Mouse (Mus musculus) ES-E14 (cell line): ENCODE data around the gene Mrps12. TPM values are rescaled to one million over a fixed set of nuclear protein-coding genes. Genes with fewer than 3 reads are reported as not detected.

Experiments
- DNase-seq: peaks from one replicate; pipeline ENCODE4 v3.0.0-alpha.2; 2013; ENCODE audit warnings: low read depth, low spot score
- H3K27ac ChIP-seq: 2 replicates; pipeline ENCODE4 v1.5.1; 2012; ENCODE audit warnings: low read depth, mild to moderate bottlenecking, low read length, moderate library complexity, mixed read lengths; ENCODE audit not compliant: poor library complexity, insufficient read depth, severe bottlenecking
- H3K36me3 ChIP-seq: 2 replicates; pipeline ENCODE4 v1.6.1; 2012; ENCODE audit warnings: mild to moderate bottlenecking, low read length, moderate library complexity, mixed read lengths; ENCODE audit not compliant: control insufficient read depth, poor library complexity, insufficient read depth, severe bottlenecking
- H3K4me1 ChIP-seq, 2 experiments: fragments of 150-350 bp in 1 of 2; sonication (generic) in 1 of 2; 2 replicates each; pipeline ENCODE4 v1.6.1; 2012; ENCODE audit warnings: low read length in 2 of 2, mild to moderate bottlenecking in 1 of 2, mixed read lengths in 1 of 2; ENCODE audit not compliant: control insufficient read depth in 2 of 2, insufficient read depth in 2 of 2, poor library complexity in 1 of 2
- H3K4me3 ChIP-seq, 2 experiments: fragments of 150-350 bp in 1 of 2; sonication (generic) in 1 of 2; 2 replicates each; pipeline ENCODE4 v1.5.1; 2012; ENCODE audit warnings: low read length in 2 of 2, low read depth in 1 of 2, mild to moderate bottlenecking in 1 of 2, mixed read lengths in 1 of 2; ENCODE audit not compliant: insufficient read depth in 1 of 2, poor library complexity in 1 of 2, severe bottlenecking in 1 of 2
- H3K9ac ChIP-seq: 2 replicates; pipeline ENCODE4 v1.6.1; 2012; ENCODE audit warnings: low read depth, mild to moderate bottlenecking, low read length, mixed read lengths; ENCODE audit not compliant: poor library complexity, insufficient read depth, severe bottlenecking
- H3K9me3 ChIP-seq: fragments of 150-350 bp; sonication (generic); 2 replicates; pipeline ENCODE4 v1.6.1; 2012; ENCODE audit warnings: low read depth, mild to moderate bottlenecking, low read length; ENCODE audit not compliant: control insufficient read depth, insufficient read depth
- CHD2 ChIP-seq: IDR thresholded peaks from 2 replicates; pipeline ENCODE4 v1.6.1; 2014; ENCODE audit warnings: mild to moderate bottlenecking, low read depth, low read length, inconsistent platforms
- HCFC1 ChIP-seq: IDR thresholded peaks from 2 replicates; pipeline ENCODE4 v1.6.1; 2012; ENCODE audit warnings: low read length, inconsistent platforms, borderline replicate concordance; ENCODE audit not compliant: insufficient read depth
- MAFK ChIP-seq: IDR thresholded peaks from 2 replicates; pipeline ENCODE4 v1.6.1; 2014; ENCODE audit warnings: mild to moderate bottlenecking, low read depth, low read length, inconsistent platforms; ENCODE audit not compliant: insufficient read depth
- ZC3H11A ChIP-seq: IDR thresholded peaks from 2 replicates; pipeline ENCODE4 v1.6.1; 2012; ENCODE audit warnings: low read depth, mild to moderate bottlenecking, inconsistent platforms, low read length, borderline replicate concordance
- ZNF384 ChIP-seq: IDR thresholded peaks from 2 replicates; pipeline ENCODE4 v1.6.1; 2012; ENCODE audit warnings: low read depth, low read length, inconsistent platforms
- in situ Hi-C, 2 experiments: fragments of 600-800 bp; cut with MboI; formaldehyde crosslinking; loops; one replicate each; pipeline ENCODE4 v1.15.1; 2025; ENCODE audit warnings: low sequenced_read_pairs in 2 of 2, inconsistent platforms in 1 of 2; ENCODE audit not compliant: unreplicated experiment in 2 of 2
- total RNA-seq: library from RNA; depleted of rRNA; stranded (reverse); fragments of 300-350 nt; gene quantifications from 2 replicates; pipeline ENCODE4 v1.2.3, GENCODE M21; 2012

The Mrps12 gene
- total RNA-seq, 1 experiment, result 102 TPM

DNA sequence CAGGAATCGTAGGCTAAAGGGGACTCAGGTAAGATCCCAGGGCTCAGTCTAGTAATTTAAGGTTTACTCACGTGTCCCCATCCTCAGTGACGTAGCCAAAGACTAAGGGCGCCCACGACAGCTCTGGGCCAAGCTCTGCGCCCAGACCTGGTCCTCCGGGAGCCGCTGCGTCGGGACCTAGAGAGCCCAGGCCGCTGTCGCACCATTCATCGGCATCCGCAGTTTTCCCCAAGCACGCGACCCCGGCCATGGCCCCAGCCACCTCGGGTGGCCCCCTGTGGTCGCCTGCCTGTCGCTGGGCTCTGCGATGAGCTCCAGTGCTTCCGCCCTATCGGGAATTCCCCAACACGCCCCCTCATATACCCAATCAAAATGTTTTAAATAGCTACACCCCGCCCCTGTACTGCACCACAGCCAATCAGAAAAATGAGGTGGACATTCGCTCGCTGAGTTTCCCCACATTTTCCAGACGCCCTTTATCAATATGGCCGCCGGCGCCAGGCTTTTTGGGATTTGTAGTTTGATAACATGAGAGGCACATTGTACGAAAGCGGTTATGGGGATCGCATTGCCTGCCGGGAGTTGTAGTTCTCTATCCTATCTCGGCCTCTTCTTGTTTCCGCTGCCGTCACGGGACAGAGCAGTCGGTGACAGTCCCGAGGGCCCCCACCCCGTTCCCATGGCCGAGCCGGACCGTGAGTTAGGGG, 24.7 kb upstream of the Mrps12 start, which contains the start of gene Sirt2:
Gene Sirt2 (plus strand): TSS at position 563 of the 707 bp plus-strand sequence.
- Histone ChIP-seq H3K4me3 (peak within 1 kb of the TSS; percentile 82 to 90), H3K27ac (no peak within 1 kb of the TSS), H3K4me1 (peaks cover 0 to 4% of the 10 kb centered on the region in 2 experiments; a peak in 1 of 4 replicates), H3K9me3 (no peaks in the 10 kb centered on the region), H3K9ac (peak within 1 kb of the TSS; percentile 76), H3K36me3 (peaks cover 4% of the 10 kb centered on the region; the same call in 1 of the 2 replicates)
- TF ChIP-seq CHD2 (peak; percentile 86), MAFK (no peak), ZNF384 (no peak), ZC3H11A (no peak), HCFC1 (peak; percentile 100)
- peak; percentile 100 for DNase-seq
- in situ Hi-C loops, result no loop called here

DNA sequence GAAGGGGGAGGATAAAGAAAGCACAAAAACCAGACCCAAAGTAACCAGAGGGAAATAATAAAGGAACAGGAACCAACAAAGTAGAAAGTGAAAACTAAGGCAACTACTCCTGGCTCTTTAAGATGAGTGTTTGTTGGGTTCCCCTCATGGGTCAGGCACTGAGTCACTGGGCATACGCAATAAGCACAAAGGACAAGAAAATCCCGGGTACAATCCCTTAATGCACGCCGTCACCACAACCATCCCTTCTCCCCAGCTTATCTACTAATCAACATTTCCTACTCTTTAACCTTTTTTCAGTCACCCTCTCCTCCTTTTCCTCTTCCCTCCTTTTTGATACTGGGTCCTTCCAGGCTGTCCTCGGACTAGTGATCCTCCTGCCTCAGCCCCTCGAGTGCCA, 23.6 kb upstream of the Mrps12 start:
- no peaks in the 10 kb centered on the region for H3K9me3 ChIP-seq
- no peak for DNase-seq
- H3K4me3 ChIP-seq, result no peak overlapping the region
- peaks cover 0 to 4% of the 10 kb centered on the region in 2 experiments; a peak in 1 of 4 replicates for H3K4me1 ChIP-seq
- H3K36me3 ChIP-seq, result peaks cover 5% of the 10 kb centered on the region; the same call in 1 of the 2 replicates
- in situ Hi-C loops, result no loop called here
- peak overlapping the region; percentile 76; the same call in 1 of the 2 replicates for H3K9ac ChIP-seq
- no peak overlapping the region for H3K27ac ChIP-seq
- TF ChIP-seq CHD2 (no peak), HCFC1 (no peak), ZC3H11A (no peak), MAFK (no peak), ZNF384 (no peak)

DNA sequence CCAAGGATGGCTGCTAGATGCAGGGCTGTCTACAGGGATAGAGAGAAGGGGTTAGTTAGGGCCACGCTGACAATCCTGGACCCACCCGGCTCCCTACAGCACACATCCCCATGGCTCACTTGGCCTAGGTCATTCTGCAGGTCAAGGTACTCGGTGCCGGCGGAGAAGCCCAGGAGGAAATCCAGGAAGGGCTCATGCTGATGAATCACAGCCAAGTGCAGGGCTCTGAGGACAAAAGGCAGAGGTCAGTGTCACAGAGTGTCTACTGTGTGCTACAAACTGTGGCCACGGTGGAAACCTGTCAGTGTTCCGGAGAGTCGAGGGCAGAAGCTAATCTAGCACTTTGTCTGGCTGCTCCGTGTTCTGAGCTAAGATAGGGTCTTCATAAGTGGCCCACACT, 20.3 kb upstream of the Mrps12 start:
- in situ Hi-C loops, result no loop called here

DNA sequence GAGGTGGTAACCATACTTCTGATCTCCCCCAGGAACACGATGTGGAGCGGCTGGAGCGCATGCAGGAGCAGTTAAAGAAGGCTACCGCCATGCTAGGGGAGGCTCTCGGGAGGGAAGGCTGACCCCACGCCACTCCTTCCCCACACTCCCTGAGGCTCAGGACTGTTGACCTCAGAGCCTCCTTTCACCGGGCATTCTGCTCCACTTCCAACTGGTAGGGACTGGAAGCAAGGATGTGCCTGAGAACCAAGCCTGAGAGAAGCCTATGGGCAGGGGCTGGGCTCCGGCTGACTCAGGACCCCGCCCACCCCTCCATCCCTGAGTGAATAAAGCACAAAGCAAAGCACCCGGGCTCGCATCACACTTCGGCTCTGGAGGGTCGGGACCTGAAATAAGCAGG, 17.0 kb upstream of the Mrps12 start:
- H3K9me3 ChIP-seq, result no peaks in the 10 kb centered on the region
- H3K4me3 ChIP-seq, result no peak overlapping the region
- TF ChIP-seq CHD2, result no peak
- no peak for TF ChIP-seq ZNF384
- TF ChIP-seq MAFK, result no peak
- TF ChIP-seq ZC3H11A, result no peak
- TF ChIP-seq HCFC1, result no peak
- H3K36me3 ChIP-seq, result peaks cover 15% of the 10 kb centered on the region
- no peak overlapping the region for H3K9ac ChIP-seq
- H3K27ac ChIP-seq, result no peak overlapping the region
- H3K4me1 ChIP-seq, result peaks cover 0 to 9% of the 10 kb centered on the region in 2 experiments; a peak in 1 of 4 replicates
- no peak for DNase-seq
- in situ Hi-C loops, result no loop called here

More for the DNA sequence above, 20.3 kb upstream of the Mrps12 start:
- TF ChIP-seq ZNF384 (no peak), HCFC1 (no peak), ZC3H11A (no peak), MAFK (no peak), CHD2 (no peak)
- Histone ChIP-seq H3K9ac (no peak overlapping the region), H3K4me1 (peaks cover 0 to 10% of the 10 kb centered on the region in 2 experiments; a peak in 1 of 4 replicates), H3K4me3 (no peak overlapping the region), H3K27ac (no peak overlapping the region), H3K9me3 (no peaks in the 10 kb centered on the region), H3K36me3 (peaks cover 11% of the 10 kb centered on the region; the same call in 1 of the 2 replicates)
- no peak for DNase-seq
